Mouse (Mus musculus): ENCODE results near the gene Zbtb44. TPM values are rescaled to one million over a fixed set of nuclear protein-coding genes. Genes with fewer than 3 reads are reported as not detected.

Gene Zbtb44
- polyA plus RNA-seq, 1 experiment from 2014 or later = 10.2 TPM

Other genes with a start within 250 kb of the Zbtb44 start
- gene Adamts15, start 108.2 kb upstream of the Zbtb44 start, polyA plus RNA-seq (2014; fragmentation: Nextera tagmentation; extraction: Ambion mirVana) = 7.3 and 7.8 TPM in 2 replicates
- 14.6 and 16.3 TPM in 2 replicates for gene Adamts8, start 88.1 kb upstream of the Zbtb44 start, polyA plus RNA-seq (2014; fragmentation: Nextera tagmentation; extraction: Ambion mirVana)
- 55.7 and 60.8 TPM in 2 replicates for gene St14, start 101.2 kb downstream of the Zbtb44 start, polyA plus RNA-seq (2014; fragmentation: Nextera tagmentation; extraction: Ambion mirVana)
- gene Aplp2, start 181.2 kb downstream of the Zbtb44 start, polyA plus RNA-seq (2014; fragmentation: Nextera tagmentation; extraction: Ambion mirVana) = 220 and 232 TPM in 2 replicates
- gene Prdm10, start 249.9 kb downstream of the Zbtb44 start, polyA plus RNA-seq (2014; fragmentation: Nextera tagmentation; extraction: Ambion mirVana) = 6.0 and 6.4 TPM in 2 replicates

All from intestine, embryonic 14.5 days (tissue).